Comparison of ENCODE assay signal across 12 mouse cellular contexts in the genomic region with DNA sequence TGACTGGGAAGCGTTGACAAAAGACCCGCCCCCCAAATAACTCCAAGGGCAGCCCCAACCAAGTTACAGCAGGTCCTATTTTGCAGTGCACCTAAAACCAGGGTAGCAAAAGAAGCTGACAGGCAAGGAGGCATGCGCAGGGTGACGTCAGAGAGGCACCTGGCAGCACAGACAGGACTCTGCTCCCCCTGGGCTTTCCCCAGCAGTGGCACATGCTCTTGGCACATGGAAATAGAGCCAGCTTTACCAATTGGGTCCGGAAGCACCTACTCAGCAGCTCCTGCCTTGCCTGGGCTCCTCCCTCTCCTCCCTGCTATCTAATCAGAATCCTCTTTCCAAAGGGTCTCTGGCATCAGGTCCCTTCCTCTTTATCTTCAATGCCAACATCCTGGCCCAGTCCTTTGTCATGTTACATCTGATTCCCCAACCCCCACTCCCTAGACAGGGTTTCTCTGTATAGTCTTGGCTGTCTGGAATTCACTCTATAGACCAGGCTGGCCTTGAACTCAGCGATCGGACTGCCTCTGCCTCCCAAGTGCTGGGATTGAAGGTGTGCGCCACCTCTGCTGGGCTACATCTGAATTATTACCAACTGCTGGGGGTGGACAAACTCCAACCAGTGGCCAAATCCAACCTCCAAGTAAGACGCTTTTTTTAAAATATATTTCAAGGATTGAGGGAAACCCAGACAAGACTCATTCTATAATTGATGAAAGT. TPM values are rescaled to one million over a fixed set of nuclear protein-coding genes. Genes with fewer than 3 reads are reported as not detected.
DNase-seq lines count a peak whose midpoint lies in the region; ATAC-seq and TF ChIP-seq lines count a peak whose summit lies in the region.
"Had no signal": no experiment of that assay in that cellular context is flagged by ENCODE, and none has a peak within 500 bp of the region (broad histone marks: within the 10 kb centered on the region; RNA-seq: fewer than 3 reads in every experiment).

No protein-coding gene starts in this region.

- H3K27me3 ChIP-seq in midbrain, embryonic 14.5 days (ENCODE audit: control insufficient read depth, insufficient read depth, low read length): no peaks in the 10 kb centered on the region
- no peaks in the 10 kb centered on the region for H3K27me3 ChIP-seq in midbrain, embryonic 11.5 days (ENCODE audit: control insufficient read depth, insufficient read depth, low read length)
- H3K27me3 ChIP-seq in hindbrain, embryonic 12.5 days: no peaks in the 10 kb centered on the region
- H3K27me3 ChIP-seq: midbrain, embryonic 12.5 days had no signal

- WGBS in midbrain, embryonic 14.5 days: 73% methylated on average over 9 of the region's 9 CpGs
- WGBS in midbrain, embryonic 11.5 days: 83% methylated on average over 9 of the region's 9 CpGs
- WGBS in hindbrain, embryonic 12.5 days: 74% methylated on average over 9 of the region's 9 CpGs
- 62% methylated on average over 9 of the region's 9 CpGs for WGBS in olfactory bulb, adult 2 months

- ATAC-seq in midbrain, embryonic 14.5 days (ENCODE audit: low FRiP score, low TSS enrichment): no peak
- no peak for ATAC-seq in midbrain, embryonic 11.5 days (ENCODE audit: low FRiP score)
- no peak for ATAC-seq in hindbrain, embryonic 12.5 days (ENCODE audit: low FRiP score)

- H3K9ac ChIP-seq in midbrain, embryonic 14.5 days (replicated peaks; ENCODE audit: low read length): no peak overlapping the region
- no peak overlapping the region for H3K9ac ChIP-seq in midbrain, embryonic 11.5 days (ENCODE audit: low read length)
- H3K9ac ChIP-seq in hindbrain, embryonic 12.5 days: peak overlapping the region; percentile 35; the same call in 1 of the 2 replicates
- H3K9ac ChIP-seq: midbrain, embryonic 12.5 days had no signal

- no peak for TF ChIP-seq POLR2A in olfactory bulb, adult 2 months (IDR thresholded peaks at IDR 0.05; ENCODE audit: insufficient read depth, low read depth, low read length)

- H3K27ac ChIP-seq in midbrain, embryonic 14.5 days (replicated peaks; ENCODE audit: low read depth, low read length): peak overlapping the region; percentile 27; the same call in 1 of the 2 replicates
- H3K27ac ChIP-seq in midbrain, embryonic 11.5 days (ENCODE audit: low read depth, low read length): no peak overlapping the region
- peak overlapping the region; percentile 40; the same call in 1 of the 2 replicates for H3K27ac ChIP-seq in hindbrain, embryonic 12.5 days
- 0 out of 2 replicates have a peak overlapping the region, but pooled peaks have one; percentile 13 for H3K27ac ChIP-seq in olfactory bulb, adult 2 months (ENCODE audit: insufficient read depth, low read depth, low read length)
- H3K27ac ChIP-seq: midbrain, embryonic 12.5 days had no signal

- no peak overlapping the region for H3K4me2 ChIP-seq in midbrain, embryonic 14.5 days (ENCODE audit: low read length)
- H3K4me2 ChIP-seq in midbrain, embryonic 11.5 days: no peak overlapping the region
- H3K4me2 ChIP-seq in hindbrain, embryonic 12.5 days (replicated peaks): 0 out of 2 replicates have a peak overlapping the region, but pooled peaks have one; percentile 1
- H3K4me2 ChIP-seq: midbrain, embryonic 12.5 days had no signal

- DNase-seq in heart, adult 11 months: peak; percentile 91
- no peak for DNase-seq in heart, postnatal 36 days
- no peak for DNase-seq in midbrain, embryonic 14.5 days
- no peak for DNase-seq in midbrain, embryonic 11.5 days (ENCODE audit: low spot score, missing footprints)
- DNase-seq in thymus, postnatal 10 days (ENCODE audit: low spot score in 2 of 2): no peak
- DNase-seq in testis, postnatal 14 days (ENCODE audit: low spot score): no peak
- DNase-seq: left cerebral cortex, postnatal 4 days; right cerebral cortex, postnatal 4 days; thymus, postnatal 14 days had no signal

- H3K36me3 ChIP-seq in midbrain, embryonic 14.5 days (ENCODE audit: control insufficient read depth, insufficient read depth, low read length): 0 out of 2 replicates have a peak, but pooled peaks cover 7% of the 10 kb centered on the region
- no peaks in the 10 kb centered on the region for H3K36me3 ChIP-seq in midbrain, embryonic 11.5 days (ENCODE audit: control insufficient read depth, insufficient read depth, low read length)
- H3K36me3 ChIP-seq in hindbrain, embryonic 12.5 days: 0 out of 2 replicates have a peak, but pooled peaks cover 5% of the 10 kb centered on the region
- H3K36me3 ChIP-seq: midbrain, embryonic 12.5 days had no signal

- TF ChIP-seq CTCF in olfactory bulb, adult 2 months (IDR thresholded peaks at IDR 0.05; ENCODE audit: insufficient read depth, low read depth, low read length): no peak

- H3K4me3 ChIP-seq in midbrain, embryonic 14.5 days (replicated peaks; ENCODE audit: low read depth, low read length): no peak overlapping the region
- no peak overlapping the region for H3K4me3 ChIP-seq in midbrain, embryonic 11.5 days (ENCODE audit: low read depth, low read length)
- H3K4me3 ChIP-seq in hindbrain, embryonic 12.5 days: no peak overlapping the region
- H3K4me3 ChIP-seq in olfactory bulb, adult 2 months (ENCODE audit: insufficient read depth, low read depth, low read length): no peak overlapping the region
- H3K4me3 ChIP-seq: midbrain, embryonic 12.5 days had no signal

- no peaks in the 10 kb centered on the region for H3K9me3 ChIP-seq in midbrain, embryonic 14.5 days (ENCODE audit: control insufficient read depth, low read length)
- H3K9me3 ChIP-seq in midbrain, embryonic 11.5 days (ENCODE audit: control insufficient read depth, low read length): no peaks in the 10 kb centered on the region
- no peaks in the 10 kb centered on the region for H3K9me3 ChIP-seq in hindbrain, embryonic 12.5 days (replicated peaks)
- H3K9me3 ChIP-seq: midbrain, embryonic 12.5 days had no signal

- intact Hi-C loops in heart, postnatal 36 days (cut with DNase I): no loop called here

- H3K4me1 ChIP-seq in midbrain, embryonic 14.5 days (ENCODE audit: control insufficient read depth, insufficient read depth, low read length): peaks cover 14% of the 10 kb centered on the region; the same call in 1 of the 2 replicates
- H3K4me1 ChIP-seq in midbrain, embryonic 11.5 days (ENCODE audit: control insufficient read depth, insufficient read depth, low read length): no peaks in the 10 kb centered on the region; the same call in 1 of the 2 replicates
- H3K4me1 ChIP-seq in hindbrain, embryonic 12.5 days: peaks cover 30% of the 10 kb centered on the region
- peaks cover 51% of the 10 kb centered on the region for H3K4me1 ChIP-seq in olfactory bulb, adult 2 months (ENCODE audit: control insufficient read depth, insufficient read depth, low read length)

RNA-seq across cellular contexts. Expression of a gene that starts 32.1 kb away (rescaled TPM):
- total RNA-seq in heart, postnatal 36 days (2021): 100 to 1,000 TPM; 119 to 136 TPM
- 51.5 and 51.7 TPM in 2 replicates for polyA plus RNA-seq in midbrain, embryonic 14.5 days (2014; fragmentation: Nextera tagmentation; extraction: Ambion mirVana)
- 11.8 and 12.8 TPM in 2 replicates for polyA plus RNA-seq in midbrain, embryonic 11.5 days (2014; fragmentation: Nextera tagmentation; extraction: Ambion mirVana)
- 20.7 and 22.7 TPM in 2 replicates for polyA plus RNA-seq in hindbrain, embryonic 12.5 days (2016; fragmentation: Nextera tagmentation; extraction: Ambion mirVana)
- 277 TPM in 1 of 2 replicates, not detected in the other for polyA plus RNA-seq in olfactory bulb, adult 2 months (2012; ENCODE audit: insufficient read depth, insufficient read length, low replicate concordance, missing spikeins)
